Comparison of ENCODE assay signal across 15 mouse cellular contexts in the genomic region with DNA sequence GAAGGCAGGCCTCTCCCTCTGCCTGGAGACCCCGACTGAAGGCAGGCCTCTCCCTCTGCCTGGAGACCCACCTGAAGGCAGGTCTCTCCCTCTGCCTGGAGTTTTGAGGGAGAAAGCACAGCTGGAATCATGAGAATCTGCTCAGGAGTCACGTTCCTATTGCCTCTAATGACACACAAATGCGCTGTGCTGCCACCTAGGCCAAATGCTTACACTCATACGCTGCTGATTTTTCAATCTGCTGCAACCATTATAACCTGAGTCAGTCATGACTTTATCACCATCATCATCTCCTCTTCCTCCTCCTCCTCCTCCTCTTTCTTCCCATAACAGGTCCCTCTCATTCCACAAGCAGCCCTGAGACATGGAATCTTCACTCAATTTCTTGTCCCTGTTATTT.
DNase-seq lines count a peak whose midpoint lies in the region; ATAC-seq and TF ChIP-seq lines count a peak whose summit lies in the region.
"Had no signal": no experiment of that assay in that cellular context is flagged by ENCODE, and none has a peak within 500 bp of the region (broad histone marks: within the 10 kb centered on the region; RNA-seq: fewer than 3 reads in every experiment).

No protein-coding gene starts in this region.

- H3K27me3 ChIP-seq in forebrain, postnatal 0 days (ENCODE audit: insufficient read depth, low read length): no peaks in the 10 kb centered on the region
- H3K27me3 ChIP-seq in forebrain, embryonic 15.5 days: no peaks in the 10 kb centered on the region
- H3K27me3 ChIP-seq in kidney, adult 2 months (replicated peaks; ENCODE audit: control insufficient read depth, insufficient read depth, low read length): no peaks in the 10 kb centered on the region
- H3K27me3 ChIP-seq: embryonic facial prominence, embryonic 12.5 days; heart, embryonic 13.5 days had no signal

- TF ChIP-seq POLR2A in kidney, adult 2 months (IDR thresholded peaks at IDR 0.05; ENCODE audit: low read depth, low read length): no peak

- no peak overlapping the region for H3K9ac ChIP-seq in forebrain, postnatal 0 days
- no peak overlapping the region for H3K9ac ChIP-seq in forebrain, embryonic 15.5 days (replicated peaks)
- H3K9ac ChIP-seq: embryonic facial prominence, embryonic 12.5 days; heart, embryonic 13.5 days had no signal

- no peak for DNase-seq in forebrain, postnatal 0 days
- no peak for DNase-seq in layer of hippocampus, adult 2 months (ENCODE audit: low spot score in 2 of 2)
- no peak for DNase-seq in layer of hippocampus, adult 9-10 months (ENCODE audit: low spot score)
- DNase-seq in testis, postnatal 10 days (ENCODE audit: low spot score): peak; percentile 24
- no peak for DNase-seq in testis, postnatal 14 days (ENCODE audit: low spot score)
- DNase-seq in kidney, adult 2 months: no peak
- DNase-seq: adrenal gland, postnatal 10 days; cerebellum, adult 2 months; gastrocnemius, postnatal 14 days; heart, postnatal 36 days had no signal

- TF ChIP-seq CTCF in forebrain, postnatal 0 days (IDR thresholded peaks at IDR 0.05; ENCODE audit: low read depth): 0 out of 2 replicates have a peak, but pooled peaks have one; percentile 32
- TF ChIP-seq CTCF in layer of hippocampus, adult 2 months (conservative IDR thresholded peaks at IDR 0.05): peak; percentile 36
- TF ChIP-seq CTCF in kidney, adult 2 months (conservative IDR thresholded peaks at IDR 0.05; ENCODE audit: insufficient read depth, insufficient read length, low read depth, low read length): no peak

- peaks cover 7% of the 10 kb centered on the region; the same call in 1 of the 2 replicates for H3K36me3 ChIP-seq in forebrain, postnatal 0 days (ENCODE audit: insufficient read depth)
- H3K36me3 ChIP-seq in forebrain, embryonic 15.5 days: 0 out of 2 replicates have a peak, but pooled peaks cover 5% of the 10 kb centered on the region
- H3K36me3 ChIP-seq in kidney, adult 2 months (ENCODE audit: control insufficient read depth, insufficient read depth, low read length): no peaks in the 10 kb centered on the region; the same call in 1 of the 2 replicates

- H3K4me2 ChIP-seq in forebrain, postnatal 0 days (ENCODE audit: low read depth): no peak overlapping the region
- H3K4me2 ChIP-seq in forebrain, embryonic 15.5 days (replicated peaks): no peak overlapping the region
- H3K4me2 ChIP-seq: embryonic facial prominence, embryonic 12.5 days; heart, embryonic 13.5 days had no signal

- no peak overlapping the region for H3K4me3 ChIP-seq in forebrain, postnatal 0 days (ENCODE audit: low read depth, low read length)
- H3K4me3 ChIP-seq in forebrain, embryonic 15.5 days: no peak overlapping the region
- H3K4me3 ChIP-seq in layer of hippocampus, adult 2 months: no peak overlapping the region
- H3K4me3 ChIP-seq in kidney, adult 2 months (ENCODE audit: insufficient read depth, low read depth, low read length): no peak overlapping the region
- H3K4me3 ChIP-seq: embryonic facial prominence, embryonic 12.5 days; heart, embryonic 13.5 days had no signal

- H3K9me3 ChIP-seq in forebrain, postnatal 0 days (ENCODE audit: low read length): no peaks in the 10 kb centered on the region
- H3K9me3 ChIP-seq in forebrain, embryonic 15.5 days: no peaks in the 10 kb centered on the region
- H3K9me3 ChIP-seq: embryonic facial prominence, embryonic 12.5 days; heart, embryonic 13.5 days had no signal

- no peak for ATAC-seq in forebrain, postnatal 0 days
- no peak for ATAC-seq in forebrain, embryonic 15.5 days (replicated peaks)
- ATAC-seq: forebrain, embryonic 16.5 days; hindbrain, embryonic 16.5 days had no signal

- H3K4me1 ChIP-seq in forebrain, postnatal 0 days (ENCODE audit: insufficient read depth): peaks cover 7% of the 10 kb centered on the region
- H3K4me1 ChIP-seq in forebrain, embryonic 15.5 days: peaks cover 26% of the 10 kb centered on the region
- no peaks in the 10 kb centered on the region for H3K4me1 ChIP-seq in kidney, adult 2 months (ENCODE audit: control insufficient read depth, insufficient read depth, low read length)

- 54% methylated on average over 4 of the region's 4 CpGs for WGBS in forebrain, postnatal 0 days
- WGBS in forebrain, embryonic 15.5 days: 67% methylated on average over 4 of the region's 4 CpGs
- 67% methylated on average over 4 of the region's 4 CpGs for WGBS in kidney, adult 2 months

- H3K27ac ChIP-seq in forebrain, postnatal 0 days (ENCODE audit: low read depth, low read length): no peak overlapping the region
- H3K27ac ChIP-seq in forebrain, embryonic 15.5 days (replicated peaks): no peak overlapping the region
- H3K27ac ChIP-seq in layer of hippocampus, adult 2 months: peak overlapping the region; percentile 78
- no peak overlapping the region for H3K27ac ChIP-seq in kidney, adult 2 months (ENCODE audit: insufficient read depth, low read depth, low read length)
- H3K27ac ChIP-seq: embryonic facial prominence, embryonic 12.5 days; heart, embryonic 13.5 days had no signal
